Mouse (Mus musculus): ENCODE measurements around the gene Gm10944.

Gm10944 gene

DNA sequence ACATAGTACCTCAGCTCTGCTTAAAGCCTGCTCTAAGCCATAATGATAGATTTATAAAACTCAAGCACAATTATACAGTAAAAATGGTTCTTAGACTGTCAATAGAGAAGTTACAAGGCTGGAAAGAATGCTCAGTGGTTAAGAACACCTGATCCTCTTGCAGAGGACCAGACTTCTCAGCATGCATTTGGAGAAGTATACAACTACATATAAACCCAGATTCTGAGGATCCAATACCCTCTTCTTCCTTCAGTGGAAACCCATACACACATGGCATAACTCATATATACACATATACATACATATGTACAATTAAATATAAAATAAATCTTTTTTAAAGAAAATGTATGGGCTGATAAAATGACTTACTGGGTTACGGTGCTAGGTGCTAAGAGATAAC, at the start of gene Gm10944:
Gene Gm10944 (plus strand): TSS at position 301 of the 400 bp plus-strand sequence.
- in situ Hi-C loops (cut with MboI; ENCODE audit: low pct_unique_long_range_greater_than_20kb in 1 of 2, low sequenced_read_pairs in 2 of 2, unreplicated experiment in 1 of 2): no loop called here

DNA sequence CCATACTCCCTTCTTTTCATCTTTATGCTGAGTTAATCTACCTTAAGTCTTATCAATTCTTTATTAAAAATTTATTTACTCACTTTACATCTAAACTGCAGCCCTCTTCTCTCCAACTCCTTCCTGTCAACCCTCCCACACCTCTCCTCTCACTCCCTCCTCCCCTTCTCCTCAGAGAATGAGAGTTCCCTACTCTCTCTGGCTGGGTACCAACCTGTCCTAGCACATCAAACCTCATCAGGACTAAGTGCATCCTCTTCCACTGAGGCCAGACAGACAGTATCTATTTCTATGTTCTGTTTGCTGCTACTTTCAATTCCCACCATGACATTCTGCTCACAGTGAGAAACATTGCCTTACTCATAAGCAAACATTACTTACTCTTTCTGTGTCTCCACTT, 25.2 kb upstream of the Gm10944 start:
- in situ Hi-C loops (cut with MboI; ENCODE audit: low pct_unique_long_range_greater_than_20kb in 1 of 2, low sequenced_read_pairs in 2 of 2, unreplicated experiment in 1 of 2): no loop called here

DNA sequence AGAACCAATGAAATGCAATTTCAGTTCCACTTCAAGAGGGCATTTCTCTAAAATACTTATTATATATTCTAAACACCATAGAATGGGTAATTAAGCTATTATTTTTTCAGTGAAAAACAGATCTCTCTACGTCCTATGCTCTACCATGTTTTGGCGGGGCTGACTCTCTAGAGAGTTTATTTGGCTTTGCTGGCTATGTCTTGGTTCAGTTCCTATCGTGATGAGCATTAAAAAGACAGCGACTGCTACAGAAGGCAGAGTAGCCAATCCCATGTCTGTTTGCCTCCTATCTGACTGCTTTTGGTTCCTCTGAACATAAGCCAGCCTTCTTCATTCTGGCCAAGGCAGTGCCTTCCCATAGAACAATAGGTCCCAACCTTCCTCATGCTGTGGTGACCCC, 24.5 kb upstream of the Gm10944 start:
- in situ Hi-C loops (cut with MboI; ENCODE audit: low pct_unique_long_range_greater_than_20kb in 1 of 2, low sequenced_read_pairs in 2 of 2, unreplicated experiment in 1 of 2): no loop called here

DNA sequence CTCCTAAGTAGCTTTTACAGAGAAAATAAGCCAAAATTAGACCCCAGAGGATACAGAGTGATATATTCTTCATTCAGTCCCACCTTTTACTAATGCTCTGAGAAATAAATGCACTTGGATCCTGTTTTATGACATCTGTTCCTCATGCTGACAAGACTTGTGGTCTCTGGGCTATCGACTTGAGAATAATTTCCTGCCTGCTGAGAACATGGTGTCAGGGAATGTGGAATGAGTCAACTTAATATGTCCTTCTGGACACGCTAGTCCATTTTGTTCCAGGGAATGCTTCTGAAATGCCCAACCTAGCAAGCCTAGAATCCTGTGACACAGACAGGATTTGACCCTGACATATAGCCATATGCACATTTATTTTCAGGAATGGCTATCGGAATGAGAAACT, 22.0 kb upstream of the Gm10944 start:
- in situ Hi-C loops (cut with MboI; ENCODE audit: low pct_unique_long_range_greater_than_20kb in 1 of 2, low sequenced_read_pairs in 2 of 2, unreplicated experiment in 1 of 2): no loop called here

DNA sequence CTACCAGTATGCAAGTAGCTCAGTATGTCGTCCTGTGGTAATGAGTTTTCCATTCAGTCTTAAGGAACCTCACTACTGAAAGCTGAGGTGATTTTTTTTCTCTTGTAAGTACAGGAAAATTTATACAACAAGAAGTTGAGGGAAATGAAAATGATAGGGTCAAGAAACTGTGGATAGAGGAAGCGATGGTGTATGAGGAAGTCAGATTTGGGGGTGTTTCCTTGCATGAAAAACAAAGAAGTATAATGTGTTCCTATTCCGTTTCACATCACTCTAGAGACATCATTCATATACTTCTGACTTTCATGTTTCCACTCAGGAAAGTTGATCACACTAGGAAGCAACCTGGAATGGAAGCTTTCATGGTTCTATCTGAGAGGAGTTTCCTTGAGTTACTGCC, 21.2 kb upstream of the Gm10944 start:
- in situ Hi-C loops (cut with MboI; ENCODE audit: low pct_unique_long_range_greater_than_20kb in 1 of 2, low sequenced_read_pairs in 2 of 2, unreplicated experiment in 1 of 2): no loop called here

DNA sequence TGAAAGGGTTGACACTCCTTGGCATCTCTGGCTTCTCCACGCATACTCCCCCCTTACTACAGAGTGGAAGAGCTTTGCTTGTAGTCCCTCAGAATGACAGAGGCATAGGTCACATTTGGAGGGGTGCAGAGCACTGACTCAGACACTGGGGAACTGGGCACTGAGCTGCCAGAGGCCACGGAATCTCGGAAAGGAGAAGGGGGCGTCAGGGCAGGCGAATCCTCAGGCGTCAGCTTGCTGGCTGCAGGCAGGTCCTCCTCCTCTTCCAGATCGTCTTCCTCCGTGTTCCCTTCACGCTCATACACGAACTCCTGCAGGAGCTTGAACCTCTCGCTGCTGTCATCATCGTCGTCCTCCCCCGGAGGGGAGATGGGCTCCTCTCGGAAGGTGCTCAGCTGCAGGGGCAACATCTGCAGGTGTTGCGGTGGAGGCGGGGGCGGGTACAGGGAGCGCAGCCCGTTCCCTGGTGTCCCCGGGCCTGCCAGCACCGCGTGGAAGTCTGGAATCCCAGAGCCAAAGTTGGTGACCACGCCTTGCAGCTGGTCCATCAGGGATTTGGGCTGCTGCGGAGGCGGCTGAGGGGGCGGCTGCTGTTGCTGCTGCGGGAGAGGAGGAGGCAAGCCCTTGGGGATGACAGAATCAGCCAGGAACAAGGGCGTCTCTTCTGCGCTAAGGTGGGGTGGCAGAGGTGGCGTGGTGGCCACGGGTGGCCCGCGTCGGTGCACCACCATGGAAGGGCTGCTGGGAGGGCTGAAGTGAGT, 7.9 kb downstream of the Gm10944 start:
- in situ Hi-C loops (cut with MboI; ENCODE audit: low pct_unique_long_range_greater_than_20kb in 1 of 2, low sequenced_read_pairs in 2 of 2, unreplicated experiment in 1 of 2): no loop called here

DNA sequence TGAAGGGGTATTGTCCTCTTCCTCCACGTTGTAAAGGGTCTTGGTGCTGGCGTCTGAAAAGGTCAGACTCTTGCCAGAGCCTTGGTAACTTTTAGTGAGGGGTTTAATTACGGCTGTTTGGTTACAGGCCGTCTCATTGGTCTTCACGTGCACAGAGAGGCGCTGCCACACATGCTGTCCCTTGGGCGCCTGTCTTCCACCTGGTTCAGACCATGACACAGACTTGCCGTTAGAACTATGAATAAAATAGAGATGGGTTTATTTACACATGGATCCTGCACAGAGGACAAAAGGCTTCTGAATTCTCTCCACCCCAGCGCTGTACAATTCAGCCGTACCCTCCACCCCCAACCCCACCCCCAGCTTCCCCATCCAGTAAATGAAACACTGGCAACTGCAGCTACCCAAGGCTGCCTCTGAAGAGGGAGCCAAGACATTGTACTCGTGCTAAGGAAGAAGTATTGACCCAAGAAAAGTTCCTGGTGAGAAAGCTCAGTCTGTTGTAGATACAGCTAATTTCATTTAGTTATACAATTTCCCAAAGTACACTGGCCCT, 8.6 kb downstream of the Gm10944 start:
- in situ Hi-C loops (cut with MboI; ENCODE audit: low pct_unique_long_range_greater_than_20kb in 1 of 2, low sequenced_read_pairs in 2 of 2, unreplicated experiment in 1 of 2): no loop called here

DNA sequence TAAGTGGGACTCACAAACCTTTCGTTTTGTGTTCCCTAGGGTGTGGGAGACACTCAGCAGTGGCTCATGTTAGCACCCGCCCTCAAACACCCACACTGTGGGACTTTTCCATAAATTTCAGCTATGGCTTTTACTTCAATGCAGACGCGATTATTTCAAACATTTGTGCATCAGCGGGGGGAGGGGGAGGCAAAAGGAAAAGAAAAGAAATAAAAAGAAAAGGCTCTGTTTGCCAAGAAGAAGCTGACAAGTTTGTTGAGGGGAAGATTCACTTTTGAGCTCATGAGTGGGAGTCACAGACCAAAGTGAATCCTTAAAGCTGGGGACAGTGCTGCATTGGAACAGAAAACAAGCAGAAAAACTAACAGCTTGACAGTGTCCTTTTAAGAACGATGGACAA, 16.3 kb downstream of the Gm10944 start:
- in situ Hi-C loops (cut with MboI; ENCODE audit: low pct_unique_long_range_greater_than_20kb in 1 of 2, low sequenced_read_pairs in 2 of 2, unreplicated experiment in 1 of 2): no loop called here

DNA sequence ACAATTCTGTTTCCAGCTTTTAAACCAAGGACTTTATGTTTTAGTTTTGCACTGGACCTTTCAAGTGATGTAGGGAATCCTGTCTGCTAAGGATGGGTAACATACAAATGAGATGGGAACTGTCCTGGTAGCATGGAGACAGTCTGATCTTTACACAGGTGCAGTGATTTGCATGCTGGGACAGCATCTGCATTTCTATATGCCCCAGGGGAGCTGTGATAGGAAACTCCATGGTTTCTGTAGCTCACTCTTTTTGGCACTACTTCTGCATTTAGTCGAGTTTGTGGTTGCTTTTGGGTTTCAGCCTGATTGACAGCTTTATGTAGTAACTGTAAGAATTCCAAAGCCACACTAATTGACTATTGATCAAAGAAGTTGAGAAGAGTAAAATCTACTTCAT, 19.8 kb downstream of the Gm10944 start:
- in situ Hi-C loops (cut with MboI; ENCODE audit: low pct_unique_long_range_greater_than_20kb in 1 of 2, low sequenced_read_pairs in 2 of 2, unreplicated experiment in 1 of 2): no loop called here

DNA sequence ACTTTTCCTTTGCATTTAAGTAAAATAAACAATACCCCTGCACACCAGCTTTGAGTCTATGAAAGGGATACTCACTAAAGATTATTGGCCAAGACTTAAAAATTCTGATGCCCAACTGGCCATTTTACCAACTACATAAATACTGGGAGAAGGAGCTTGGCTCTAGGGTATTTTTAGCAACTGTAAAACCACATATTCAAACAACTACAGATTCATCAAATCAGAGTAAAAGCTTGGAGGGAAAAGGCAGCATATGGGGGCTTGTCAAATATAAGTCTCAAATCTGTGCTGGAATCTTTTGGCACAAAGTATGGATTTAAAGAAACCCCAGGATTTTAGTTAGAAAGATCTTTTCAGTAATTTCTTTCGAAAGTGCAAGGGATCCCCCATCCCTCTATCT, 20.2 kb downstream of the Gm10944 start:
- in situ Hi-C loops (cut with MboI; ENCODE audit: low pct_unique_long_range_greater_than_20kb in 1 of 2, low sequenced_read_pairs in 2 of 2, unreplicated experiment in 1 of 2): no loop called here

DNA sequence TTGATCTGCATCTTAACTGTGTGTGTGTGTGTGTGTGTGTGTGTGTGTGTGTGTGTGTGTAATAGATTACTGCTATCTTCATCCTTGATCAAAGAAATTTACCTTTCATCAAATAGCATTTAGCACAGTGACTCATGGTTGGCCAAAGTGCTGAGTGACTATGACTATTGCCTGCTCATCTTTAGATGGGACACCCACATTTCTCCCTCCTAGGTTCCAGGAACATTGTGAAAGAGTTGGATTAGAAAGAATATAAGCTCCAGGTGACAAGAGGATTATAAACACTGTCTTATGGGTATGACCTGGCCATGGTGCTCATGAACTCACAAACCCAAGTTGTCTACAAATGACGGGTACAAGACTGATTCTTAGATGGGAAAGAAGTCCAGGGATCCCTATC, 26.9 kb downstream of the Gm10944 start:
- in situ Hi-C loops (cut with MboI; ENCODE audit: low pct_unique_long_range_greater_than_20kb in 1 of 2, low sequenced_read_pairs in 2 of 2, unreplicated experiment in 1 of 2): no loop called here

DNA sequence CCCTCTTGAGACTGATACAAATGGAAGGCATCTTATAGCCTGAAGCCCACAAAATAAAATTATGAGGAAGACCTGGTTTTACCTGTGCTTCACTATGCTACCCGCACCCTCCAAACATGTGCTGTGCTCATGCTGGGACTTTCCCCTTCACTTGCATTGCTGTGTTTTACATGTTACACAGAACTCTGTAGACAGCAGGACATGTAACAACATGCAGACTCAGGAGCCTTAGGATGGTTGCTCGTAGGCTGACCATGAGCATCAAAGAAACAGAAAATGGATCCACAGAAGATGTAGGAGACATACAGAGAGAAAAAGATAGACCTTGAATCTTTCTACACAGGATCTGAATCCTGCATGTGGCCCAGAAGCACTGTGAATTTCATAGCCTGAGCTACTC, 29.2 kb downstream of the Gm10944 start:
- in situ Hi-C loops (cut with MboI; ENCODE audit: low pct_unique_long_range_greater_than_20kb in 1 of 2, low sequenced_read_pairs in 2 of 2, unreplicated experiment in 1 of 2): no loop called here

DNA sequence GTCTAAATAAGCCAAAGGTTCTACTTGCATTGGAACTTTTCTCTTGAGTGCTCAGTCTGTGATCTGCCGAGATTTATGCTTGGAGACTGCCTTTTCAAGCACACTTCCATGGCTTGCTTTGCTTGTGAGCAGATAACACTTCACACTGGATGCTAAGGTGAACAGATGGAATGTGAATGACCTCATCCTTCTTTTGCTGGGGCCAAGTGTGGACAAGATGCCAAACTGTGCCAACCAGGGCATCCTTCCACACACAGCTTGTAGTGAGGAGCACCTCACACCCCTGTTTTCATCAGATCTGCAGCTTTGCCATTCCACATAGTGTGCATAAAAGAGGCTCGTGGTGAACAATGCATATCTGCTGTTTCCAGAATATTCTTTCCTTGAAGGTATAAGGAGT, 29.7 kb downstream of the Gm10944 start:
- in situ Hi-C loops (cut with MboI; ENCODE audit: low pct_unique_long_range_greater_than_20kb in 1 of 2, low sequenced_read_pairs in 2 of 2, unreplicated experiment in 1 of 2): no loop called here

DNA sequence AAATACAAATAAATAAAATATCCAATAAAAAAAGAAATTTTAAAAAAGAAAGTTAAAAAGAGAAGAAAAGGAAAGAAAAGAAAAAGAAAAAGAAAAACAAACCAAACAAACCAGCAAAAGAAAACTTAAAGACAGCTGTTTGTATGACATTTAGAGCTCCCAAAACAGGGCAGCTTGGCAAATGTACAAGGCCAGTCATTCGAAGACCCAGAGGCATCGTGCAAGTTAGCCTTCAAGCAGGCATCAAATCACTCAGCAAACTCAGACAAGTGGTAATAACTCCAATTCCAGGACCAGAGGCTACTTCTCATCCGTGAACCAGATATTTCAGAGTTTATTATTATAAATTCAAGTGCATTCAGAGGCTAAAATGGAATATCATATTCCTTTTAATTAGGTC, 45.4 kb downstream of the Gm10944 start:
- in situ Hi-C loops (cut with MboI; ENCODE audit: low pct_unique_long_range_greater_than_20kb in 1 of 2, low sequenced_read_pairs in 2 of 2, unreplicated experiment in 1 of 2): no loop called here

Data from mouse embryonic stem cell (cell line).